Comparison of ENCODE assay signal across 7 mouse cellular contexts in genomic region chr11:95914571-95914991, GRCm38 (mm10). TPM values are rescaled to one million over a fixed set of nuclear protein-coding genes. Genes with fewer than 3 reads are reported as not detected.
DNase-seq lines count a peak whose midpoint lies in the region; ATAC-seq lines count a peak whose summit lies in the region.

B4galnt2 (minus strand) TSS chr11:95914891.

- no peak within 1 kb of the TSS for H3K9ac ChIP-seq in neural tube, embryonic 11.5 days (ENCODE audit: low read length)
- no peak within 1 kb of the TSS for H3K9ac ChIP-seq in embryonic facial prominence, embryonic 12.5 days
- H3K9ac ChIP-seq in hindbrain, embryonic 11.5 days (ENCODE audit: low read depth, low read length): no peak within 1 kb of the TSS
- no peak within 1 kb of the TSS for H3K9ac ChIP-seq in limb, embryonic 11.5 days (ENCODE audit: low read length)
- no peak within 1 kb of the TSS for H3K9ac ChIP-seq in neural tube, embryonic 15.5 days (replicated peaks)

- peak within 1 kb of the TSS; percentile 14; the same call in 1 of the 2 replicates for H3K4me3 ChIP-seq in neural tube, embryonic 11.5 days (ENCODE audit: low read depth, low read length)
- H3K4me3 ChIP-seq in embryonic facial prominence, embryonic 12.5 days: peak within 1 kb of the TSS; percentile 16
- peak within 1 kb of the TSS; percentile 16 for H3K4me3 ChIP-seq in hindbrain, embryonic 11.5 days (ENCODE audit: low read depth, low read length)
- peak within 1 kb of the TSS; percentile 11; the same call in 1 of the 2 replicates for H3K4me3 ChIP-seq in limb, embryonic 11.5 days (ENCODE audit: low read depth, low read length)
- H3K4me3 ChIP-seq in neural tube, embryonic 15.5 days (replicated peaks): peak within 1 kb of the TSS; percentile 1

- peak; percentile 35 for DNase-seq in neural tube, embryonic 11.5 days (ENCODE audit: low spot score)
- no peak for DNase-seq in neural tube, embryonic 10.5 days (ENCODE audit: extremely low spot score, low spot score)
- peak; percentile 51 for DNase-seq in hindbrain, embryonic 11.5 days (ENCODE audit: low spot score)
- no peak for DNase-seq in limb, embryonic 11.5 days (ENCODE audit: low spot score)
- no peak for DNase-seq in spleen, postnatal 36 days (ENCODE audit: low spot score in 2 of 2)

- no peak within 1 kb of the TSS for H3K27ac ChIP-seq in neural tube, embryonic 11.5 days (ENCODE audit: low read depth, low read length)
- no peak within 1 kb of the TSS for H3K27ac ChIP-seq in embryonic facial prominence, embryonic 12.5 days
- H3K27ac ChIP-seq in hindbrain, embryonic 11.5 days (ENCODE audit: low read depth, low read length): no peak within 1 kb of the TSS
- H3K27ac ChIP-seq in limb, embryonic 11.5 days (replicated peaks; ENCODE audit: low read depth, low read length): no peak within 1 kb of the TSS
- no peak within 1 kb of the TSS for H3K27ac ChIP-seq in neural tube, embryonic 15.5 days (replicated peaks)

- H3K4me2 ChIP-seq in neural tube, embryonic 11.5 days (ENCODE audit: low read depth): peak within 1 kb of the TSS; percentile 24
- H3K4me2 ChIP-seq in embryonic facial prominence, embryonic 12.5 days (replicated peaks): peak within 1 kb of the TSS; percentile 34
- H3K4me2 ChIP-seq in hindbrain, embryonic 11.5 days (replicated peaks; ENCODE audit: low read depth, low read length): peak within 1 kb of the TSS; percentile 17; the same call in 1 of the 2 replicates
- H3K4me2 ChIP-seq in limb, embryonic 11.5 days (ENCODE audit: low read depth, severe bottlenecking): peak within 1 kb of the TSS; percentile 21; the same call in 1 of the 2 replicates
- H3K4me2 ChIP-seq in neural tube, embryonic 15.5 days: peak within 1 kb of the TSS; percentile 41

- no peak for ATAC-seq in neural tube, embryonic 11.5 days (ENCODE audit: insufficient read depth, low FRiP score, low TSS enrichment)
- ATAC-seq in embryonic facial prominence, embryonic 12.5 days (ENCODE audit: insufficient number of reproducible peaks, insufficient read depth, low FRiP score, low TSS enrichment): no peak
- ATAC-seq in hindbrain, embryonic 11.5 days (ENCODE audit: low FRiP score): no peak
- ATAC-seq in limb, embryonic 11.5 days (ENCODE audit: insufficient number of reproducible peaks, low FRiP score, low TSS enrichment, low read depth): no peak
- no peak for ATAC-seq in neural tube, embryonic 15.5 days (ENCODE audit: low FRiP score)

- WGBS in neural tube, embryonic 11.5 days: under 1% methylated on average over 35 of the region's 35 CpGs
- 2% methylated on average over 35 of the region's 35 CpGs for WGBS in embryonic facial prominence, embryonic 12.5 days
- 1% methylated on average over 35 of the region's 35 CpGs for WGBS in hindbrain, embryonic 11.5 days
- under 1% methylated on average over 35 of the region's 35 CpGs for WGBS in limb, embryonic 11.5 days
- under 1% methylated on average over 35 of the region's 35 CpGs for whole genome bisulfite sequencing in neural tube, embryonic 15.5 days

- H3K27me3 ChIP-seq in neural tube, embryonic 11.5 days (ENCODE audit: control insufficient read depth, insufficient read depth, low read length): peaks cover 55% of the 10 kb centered on the region
- H3K27me3 ChIP-seq in embryonic facial prominence, embryonic 12.5 days: peaks cover 76% of the 10 kb centered on the region
- peaks cover 49% of the 10 kb centered on the region for H3K27me3 ChIP-seq in hindbrain, embryonic 11.5 days (ENCODE audit: control insufficient read depth, insufficient read depth, low read length)
- peaks cover 59% of the 10 kb centered on the region for H3K27me3 ChIP-seq in limb, embryonic 11.5 days (ENCODE audit: control insufficient read depth, insufficient read depth, low read length)
- peaks cover 82% of the 10 kb centered on the region for H3K27me3 ChIP-seq in neural tube, embryonic 15.5 days (replicated peaks)

- no peaks in the 10 kb centered on the region for H3K9me3 ChIP-seq in neural tube, embryonic 11.5 days (ENCODE audit: control insufficient read depth, low read length)
- H3K9me3 ChIP-seq in embryonic facial prominence, embryonic 12.5 days: no peaks in the 10 kb centered on the region
- H3K9me3 ChIP-seq in hindbrain, embryonic 11.5 days (ENCODE audit: control insufficient read depth, low read length): no peaks in the 10 kb centered on the region
- no peaks in the 10 kb centered on the region for H3K9me3 ChIP-seq in limb, embryonic 11.5 days (ENCODE audit: control insufficient read depth, low read length)
- H3K9me3 ChIP-seq in neural tube, embryonic 15.5 days (replicated peaks): no peaks in the 10 kb centered on the region

- H3K4me1 ChIP-seq in neural tube, embryonic 11.5 days (ENCODE audit: control insufficient read depth, insufficient read depth, low read length): 0 out of 2 replicates have a peak, but pooled peaks cover 4% of the 10 kb centered on the region
- H3K4me1 ChIP-seq in embryonic facial prominence, embryonic 12.5 days: peaks cover 10% of the 10 kb centered on the region
- 0 out of 2 replicates have a peak, but pooled peaks cover 2% of the 10 kb centered on the region for H3K4me1 ChIP-seq in hindbrain, embryonic 11.5 days (replicated peaks; ENCODE audit: control insufficient read depth, insufficient read depth, low read length)
- peaks cover 5% of the 10 kb centered on the region; the same call in 1 of the 2 replicates for H3K4me1 ChIP-seq in limb, embryonic 11.5 days (ENCODE audit: control insufficient read depth, insufficient read depth, low read length)
- peaks cover 19% of the 10 kb centered on the region for H3K4me1 ChIP-seq in neural tube, embryonic 15.5 days

- H3K36me3 ChIP-seq in neural tube, embryonic 11.5 days (ENCODE audit: control insufficient read depth, insufficient read depth, low read length): no peaks in the 10 kb centered on the region
- no peaks in the 10 kb centered on the region for H3K36me3 ChIP-seq in embryonic facial prominence, embryonic 12.5 days
- no peaks in the 10 kb centered on the region for H3K36me3 ChIP-seq in hindbrain, embryonic 11.5 days (ENCODE audit: control insufficient read depth, insufficient read depth, low read length)
- no peaks in the 10 kb centered on the region for H3K36me3 ChIP-seq in limb, embryonic 11.5 days (ENCODE audit: control insufficient read depth, insufficient read depth, low read length)
- no peaks in the 10 kb centered on the region for H3K36me3 ChIP-seq in neural tube, embryonic 15.5 days

RNA-seq across cellular contexts. Expression of gene B4galnt2, which starts in this region (rescaled TPM):
- polyA plus RNA-seq in neural tube, embryonic 11.5 days (2014; fragmentation: Nextera tagmentation; extraction: Ambion mirVana): not detected in 2 replicates
- polyA plus RNA-seq in embryonic facial prominence, embryonic 12.5 days (2016; fragmentation: Nextera tagmentation; extraction: Ambion mirVana): not detected in 2 replicates
- polyA plus RNA-seq in hindbrain, embryonic 11.5 days (2014; fragmentation: Nextera tagmentation; extraction: Ambion mirVana): 0.11 TPM in 1 of 2 replicates, not detected in the other
- polyA plus RNA-seq in limb, embryonic 11.5 days (2014; fragmentation: Nextera tagmentation; extraction: Ambion mirVana): not detected in 2 replicates
- polyA plus RNA-seq in neural tube, embryonic 15.5 days (2015; fragmentation: Nextera tagmentation; extraction: Ambion mirVana): 5.1 TPM in 1 of 2 replicates, not detected in the other

Comparison
In these comparisons a context has a peak if more than half of its experiments do, and no peak if none do; other contexts are left out.
1. Peak in DNase-seq, H3K4me3 ChIP-seq and H3K4me2 ChIP-seq in neural tube, embryonic 11.5 days; RNA of the gene not detected or under 1 TPM.
2. Peak in DNase-seq, H3K4me3 ChIP-seq and H3K4me2 ChIP-seq in hindbrain, embryonic 11.5 days; RNA of the gene not detected or under 1 TPM.